Mouse (Mus musculus): ENCODE data around the gene Olfr906.

Olfr906 gene

GRCm38 (mm10) chr9:38486785-38487184, at the start of gene Olfr906:
Gene Olfr906 (plus strand): TSS chr9:38487085.
- no peak for DNase-seq (ENCODE audit: low spot score in 2 of 2)

- no peak for DNase-seq (ENCODE audit: low spot score in 2 of 2)
Observed at GRCm38 (mm10) chr9:38447352-38447751, 39.5 kb upstream of the Olfr906 start, which contains the start of gene Olfr902. Gene Olfr902 (plus strand): TSS chr9:38447652.

GRCm38 (mm10) chr9:38462844-38463243, 24.0 kb upstream of the Olfr906 start, which contains the start of gene Olfr904:
Gene Olfr904 (plus strand): TSS chr9:38463144.
- DNase-seq (ENCODE audit: low spot score in 2 of 2): no peak

GRCm38 (mm10) chr9:38470807-38471206, 16.1 kb upstream of the Olfr906 start, which contains the start of gene Olfr905:
Gene Olfr905 (plus strand): TSS chr9:38471107.
- no peak for DNase-seq (ENCODE audit: low spot score in 2 of 2)

GRCm38 (mm10) chr9:38495501-38495900, 8.6 kb downstream of the Olfr906 start, which contains the start of gene Olfr907:
Gene Olfr907 (plus strand): TSS chr9:38495801.
- no peak for DNase-seq (ENCODE audit: low spot score in 2 of 2)

GRCm38 (mm10) chr9:38512353-38512752, 25.5 kb downstream of the Olfr906 start:
- DNase-seq (ENCODE audit: low spot score in 2 of 2): no peak

GRCm38 (mm10) chr9:38521280-38521679, 34.4 kb downstream of the Olfr906 start, which contains the start of gene Olfr911-ps1:
Gene Olfr911-ps1 (plus strand): TSS chr9:38521580.
- DNase-seq (ENCODE audit: low spot score in 2 of 2): no peak

GRCm38 (mm10) chr9:38537549-38537948, 50.7 kb downstream of the Olfr906 start, which contains the start of gene Olfr910:
Gene Olfr910 (plus strand): TSS chr9:38537849.
- DNase-seq (ENCODE audit: low spot score in 2 of 2): no peak

Measured in frontal cortex, postnatal 10 days (tissue).